Mouse (Mus musculus) ES-Bruce4 (cell line): Measurements from ENCODE around the gene Usp6nl. TPM values are rescaled to one million over a fixed set of nuclear protein-coding genes. Genes with fewer than 3 reads are reported as not detected.

Source experiments
- H3K27ac ChIP-seq: 2 replicates; pipeline ENCODE4 v1.5.1; 2012; ENCODE audit warnings: low read length, inconsistent platforms; ENCODE audit not compliant: insufficient read depth
- H3K27me3 ChIP-seq: 2 replicates; pipeline ENCODE4 v1.6.1; 2012; ENCODE audit warnings: mild to moderate bottlenecking, low read length, inconsistent platforms; ENCODE audit not compliant: control insufficient read depth, poor library complexity, insufficient read depth, severe bottlenecking
- H3K36me3 ChIP-seq: 2 replicates; pipeline ENCODE4 v1.6.1; 2012; ENCODE audit warnings: inconsistent platforms, mild to moderate bottlenecking, low read length, moderate library complexity; ENCODE audit not compliant: control insufficient read depth, poor library complexity, insufficient read depth, severe bottlenecking
- H3K4me1 ChIP-seq: one replicate; pipeline ENCODE4 v1.8.1; 2011; ENCODE audit warnings: low read length; ENCODE audit not compliant: control insufficient read depth, insufficient read depth
- H3K4me3 ChIP-seq: 2 replicates; pipeline ENCODE4 v1.5.1; 2011; ENCODE audit warnings: low read depth, mild to moderate bottlenecking, low read length
- H3K9ac ChIP-seq: 2 replicates; pipeline ENCODE4 v1.6.1; 2012; ENCODE audit warnings: low read depth, mild to moderate bottlenecking, inconsistent platforms; ENCODE audit not compliant: poor library complexity, severe bottlenecking
- H3K9me3 ChIP-seq: replicated peaks from 2 replicates; pipeline ENCODE4 v1.6.1; 2012; ENCODE audit warnings: mild to moderate bottlenecking, low read length, inconsistent platforms; ENCODE audit not compliant: control insufficient read depth, poor library complexity, insufficient read depth, severe bottlenecking
- CTCF ChIP-seq: IDR thresholded peaks from one replicate; pipeline ENCODE4 v1.8.1; 2011; ENCODE audit warnings: low read depth, low read length
- EP300 ChIP-seq: IDR thresholded peaks from 2 replicates; pipeline ENCODE4 v1.6.1; 2011; ENCODE audit warnings: low read depth, low read length; ENCODE audit not compliant: insufficient read depth
- POLR2A ChIP-seq: IDR thresholded peaks from one replicate; pipeline ENCODE4 v1.8.1; 2011; ENCODE audit warnings: low read length; ENCODE audit not compliant: insufficient read depth
- polyA plus RNA-seq: library from polyadenylated mRNA; stranded (reverse); fragments of >200 nt; gene quantifications from 2 replicates; pipeline ENCODE4 v1.2.4, GENCODE M21; 2011; ENCODE audit warnings: low read depth; ENCODE audit not compliant: missing spikeins, insufficient read depth, insufficient read length

Gene Usp6nl
- polyA plus RNA-seq, 1 experiment: 29.5 TPM

GRCm38 (mm10) chr2:6459282-6460047 lies 137.0 kb downstream of the Usp6nl start:
- H3K27me3 ChIP-seq: no peaks in the 10 kb centered on the region
- H3K4me1 ChIP-seq: peaks cover 6% of the 10 kb centered on the region
- TF ChIP-seq CTCF (no peak), EP300 (peak; percentile 67; the same call in 1 of the 2 replicates)
- H3K9ac ChIP-seq: no peak overlapping the region
- H3K36me3 ChIP-seq: no peaks in the 10 kb centered on the region
- no peaks in the 10 kb centered on the region for H3K9me3 ChIP-seq
- no peak overlapping the region for H3K4me3 ChIP-seq
- no peak overlapping the region; the same call in 1 of the 2 replicates for H3K27ac ChIP-seq

- no peaks in the 10 kb centered on the region for H3K9me3 ChIP-seq
These were observed 139.8 kb downstream of the Usp6nl start for GRCm38 (mm10) chr2:6462306-6462705.

GRCm38 (mm10) chr2:6463772-6464661 lies 141.6 kb downstream of the Usp6nl start:
- no peak overlapping the region for H3K27ac ChIP-seq

More at GRCm38 (mm10) chr2:6462306-6462705, 139.8 kb downstream of the Usp6nl start:
- Histone ChIP-seq H3K36me3 (no peaks in the 10 kb centered on the region), H3K27ac (no peak overlapping the region), H3K9ac (no peak overlapping the region), H3K4me3 (no peak overlapping the region), H3K27me3 (no peaks in the 10 kb centered on the region), H3K4me1 (peaks cover 6% of the 10 kb centered on the region)
- TF ChIP-seq POLR2A (no peak), CTCF (no peak), EP300 (no peak)

GRCm38 (mm10) chr2:6466396-6466795 lies 143.9 kb downstream of the Usp6nl start:
- Histone ChIP-seq H3K4me3 (no peak overlapping the region), H3K27me3 (no peaks in the 10 kb centered on the region), H3K4me1 (no peaks in the 10 kb centered on the region), H3K9me3 (no peaks in the 10 kb centered on the region), H3K9ac (no peak overlapping the region), H3K36me3 (no peaks in the 10 kb centered on the region), H3K27ac (no peak overlapping the region)
- TF ChIP-seq POLR2A (no peak), CTCF (no peak), EP300 (no peak)

More at GRCm38 (mm10) chr2:6463772-6464661, 141.6 kb downstream of the Usp6nl start:
- Histone ChIP-seq H3K9me3 (no peaks in the 10 kb centered on the region), H3K4me1 (peaks cover 6% of the 10 kb centered on the region), H3K27me3 (no peaks in the 10 kb centered on the region), H3K9ac (no peak overlapping the region), H3K36me3 (no peaks in the 10 kb centered on the region), H3K4me3 (no peak overlapping the region)
- TF ChIP-seq CTCF (no peak), EP300 (no peak), POLR2A (no peak)

GRCm38 (mm10) chr2:6467318-6467717 lies 144.9 kb downstream of the Usp6nl start:
- no peak overlapping the region for H3K4me3 ChIP-seq
- no peak overlapping the region for H3K27ac ChIP-seq
- H3K4me1 ChIP-seq: no peaks in the 10 kb centered on the region
- H3K27me3 ChIP-seq: no peaks in the 10 kb centered on the region
- no peaks in the 10 kb centered on the region for H3K9me3 ChIP-seq
- TF ChIP-seq EP300: no peak
- no peak for TF ChIP-seq CTCF
- TF ChIP-seq POLR2A: no peak
- H3K9ac ChIP-seq: no peak overlapping the region
- H3K36me3 ChIP-seq: no peaks in the 10 kb centered on the region

GRCm38 (mm10) chr2:6469164-6469563 lies 146.7 kb downstream of the Usp6nl start:
- no peak overlapping the region for H3K4me3 ChIP-seq
- no peaks in the 10 kb centered on the region for H3K9me3 ChIP-seq
- H3K27me3 ChIP-seq: no peaks in the 10 kb centered on the region
- no peaks in the 10 kb centered on the region for H3K36me3 ChIP-seq
- H3K9ac ChIP-seq: no peak overlapping the region
- TF ChIP-seq EP300 (no peak), CTCF (peak; percentile 92), POLR2A (no peak)
- H3K4me1 ChIP-seq: no peaks in the 10 kb centered on the region
- no peak overlapping the region for H3K27ac ChIP-seq
